Mouse (Mus musculus): Measurements from ENCODE around the gene Mdk. TPM values are rescaled to one million over a fixed set of nuclear protein-coding genes. Genes with fewer than 3 reads are reported as not detected.

Mdk gene
- polyA plus RNA-seq, 1 experiment from 2014 or later: 313 TPM

GRCm38 (mm10) chr2:91939303-91939935, 7.3 kb upstream of the Mdk start:
- no peaks in the 10 kb centered on the region for H3K27me3 ChIP-seq
- no peak overlapping the region for H3K4me2 ChIP-seq
- no peaks in the 10 kb centered on the region for H3K9me3 ChIP-seq
- peaks cover 6% of the 10 kb centered on the region; the same call in 1 of the 2 replicates for H3K4me1 ChIP-seq (replicated peaks)
- peaks cover 69% of the 10 kb centered on the region for H3K36me3 ChIP-seq
- 87% methylated on average over 15 of the region's 15 CpGs for WGBS
- H3K4me3 ChIP-seq: no peak overlapping the region
- H3K27ac ChIP-seq: no peak overlapping the region
- ATAC-seq (ENCODE audit: low FRiP score): no peak
- H3K9ac ChIP-seq: no peak overlapping the region; the same call in 1 of the 2 replicates

DNA sequence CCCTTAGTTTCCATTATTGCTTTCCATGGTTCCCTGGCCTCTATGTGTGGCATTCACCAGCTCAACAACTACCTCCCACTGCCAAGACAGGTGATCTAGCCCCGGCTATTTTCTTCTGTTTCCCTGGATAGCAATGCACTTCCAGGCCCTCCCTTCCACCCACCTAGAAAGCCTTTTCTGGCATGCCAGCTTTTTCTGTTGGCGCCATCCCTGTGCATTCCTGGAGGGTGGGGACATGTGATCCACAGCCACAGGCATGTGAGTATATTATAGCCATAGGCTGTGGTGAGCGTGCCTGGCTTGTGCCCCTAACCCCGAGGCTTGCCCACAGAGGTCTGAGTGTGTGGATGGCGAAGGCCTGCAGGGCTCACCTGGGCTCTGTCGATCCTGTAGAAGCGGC, 4.1 kb upstream of the Mdk start:
- H3K36me3 ChIP-seq: peaks cover 78% of the 10 kb centered on the region
- no peaks in the 10 kb centered on the region for H3K27me3 ChIP-seq
- H3K9me3 ChIP-seq: no peaks in the 10 kb centered on the region
- H3K4me2 ChIP-seq: no peak overlapping the region
- no peak overlapping the region for H3K27ac ChIP-seq
- H3K4me3 ChIP-seq: no peak overlapping the region
- peaks cover 35% of the 10 kb centered on the region for H3K4me1 ChIP-seq (replicated peaks)
- 0 out of 2 replicates have a peak overlapping the region, but pooled peaks have one; percentile 19 for H3K9ac ChIP-seq
- ATAC-seq (ENCODE audit: low FRiP score): no peak
- 87% methylated on average over 7 of the region's 7 CpGs for WGBS

DNA sequence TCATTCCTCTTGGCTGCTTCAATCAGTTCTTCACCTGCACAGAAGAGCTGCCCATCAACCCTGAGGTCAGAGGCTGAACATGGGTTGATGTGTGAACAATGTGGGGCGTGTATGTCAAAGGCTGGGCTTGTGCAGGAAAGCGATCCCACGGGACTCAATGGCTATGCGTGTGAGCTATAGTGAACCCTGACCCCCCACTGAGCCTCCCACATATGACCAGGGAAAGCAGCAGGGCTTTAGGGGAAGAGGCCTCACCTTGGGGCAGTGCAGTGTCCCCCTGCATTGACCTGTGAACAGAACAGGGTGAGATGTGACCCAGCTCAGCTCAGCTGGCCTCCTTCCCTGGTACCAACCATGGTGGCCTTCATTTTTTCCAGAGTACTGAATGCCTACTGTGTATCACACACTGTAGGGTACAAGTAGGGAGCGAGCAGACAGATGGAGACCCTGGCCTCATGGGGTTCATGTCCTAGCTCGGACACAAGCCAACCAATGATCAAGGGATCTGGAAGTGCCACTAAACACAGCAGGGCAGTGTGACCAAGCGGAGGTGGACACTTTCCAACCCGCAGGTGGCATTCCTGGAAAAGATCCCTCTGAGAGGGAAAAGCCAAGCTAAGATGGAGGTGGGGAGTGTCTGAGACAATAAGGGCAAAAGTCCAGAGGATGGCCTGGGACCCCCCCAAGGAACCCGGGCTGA, 2.9 kb upstream of the Mdk start:
- Histone ChIP-seq H3K27me3 (no peaks in the 10 kb centered on the region), H3K9me3 (no peaks in the 10 kb centered on the region), H3K36me3 (peaks cover 69% of the 10 kb centered on the region), H3K27ac (no peak overlapping the region), H3K4me1 (replicated peaks) (peaks cover 47% of the 10 kb centered on the region), H3K4me2 (no peak overlapping the region), H3K9ac (peak overlapping the region; percentile 13; the same call in 1 of the 2 replicates), H3K4me3 (no peak overlapping the region)
- ATAC-seq (ENCODE audit: low FRiP score): no peak
- 86% methylated on average over 9 of the region's 9 CpGs for WGBS

DNA sequence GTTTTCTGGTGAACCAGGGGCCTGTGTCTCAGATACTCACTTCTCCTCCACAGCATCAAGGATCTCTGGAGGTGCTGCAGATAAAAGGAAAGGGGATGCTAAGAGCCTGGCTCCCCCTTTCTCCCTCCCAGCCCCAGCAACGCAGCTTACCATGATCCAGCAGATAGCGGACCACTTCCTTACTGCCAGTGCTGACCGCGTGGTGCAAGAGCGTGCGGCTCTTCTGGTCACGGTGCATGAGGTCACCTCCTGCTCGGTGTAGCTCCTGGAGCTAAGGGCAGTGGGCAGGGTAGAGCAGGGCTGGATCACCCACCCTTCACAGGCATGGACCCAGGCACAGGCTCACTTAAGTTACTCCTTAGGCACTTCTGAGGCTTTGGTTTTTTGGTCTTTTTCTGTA, 1.9 kb upstream of the Mdk start:
- Histone ChIP-seq H3K27ac (no peak overlapping the region), H3K9ac (no peak overlapping the region), H3K27me3 (0 out of 2 replicates have a peak, but pooled peaks cover 1% of the 10 kb centered on the region), H3K4me1 (replicated peaks) (peaks cover 55% of the 10 kb centered on the region), H3K4me2 (no peak overlapping the region), H3K4me3 (no peak overlapping the region), H3K9me3 (no peaks in the 10 kb centered on the region), H3K36me3 (peaks cover 60% of the 10 kb centered on the region)
- ATAC-seq (ENCODE audit: low FRiP score): no peak
- 48% methylated on average over 8 of the region's 8 CpGs for WGBS

DNA sequence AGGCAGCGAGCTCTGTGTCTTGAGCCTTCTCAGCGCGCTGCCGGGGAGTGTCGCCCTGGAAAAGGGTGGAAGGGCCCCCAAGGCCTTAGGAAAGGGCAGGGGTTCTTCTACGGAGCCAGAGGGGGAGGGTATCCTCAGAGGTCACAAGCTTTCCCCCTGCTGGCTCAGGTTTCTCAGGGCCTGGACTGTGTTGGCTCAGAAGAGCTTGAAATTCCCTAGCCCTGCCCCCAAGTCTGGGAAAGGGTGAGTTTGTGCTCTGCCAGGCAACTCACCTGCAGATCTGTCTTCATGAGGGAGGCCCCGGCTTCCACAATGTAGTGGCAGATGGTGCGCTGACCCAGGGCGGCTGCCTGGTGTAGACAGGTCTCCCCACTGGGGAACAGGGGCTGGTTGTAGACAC, 1.4 kb upstream of the Mdk start:
- H3K27ac ChIP-seq: no peak overlapping the region

GRCm38 (mm10) chr2:91932737-91933350, 747 bp upstream of the Mdk start:
- H3K36me3 ChIP-seq: peaks cover 48% of the 10 kb centered on the region
- peak overlapping the region; percentile 87; the same call in 1 of the 2 replicates for H3K9ac ChIP-seq
- ATAC-seq (ENCODE audit: low FRiP score): no peak
- H3K27me3 ChIP-seq: 0 out of 2 replicates have a peak, but pooled peaks cover 7% of the 10 kb centered on the region
- peak overlapping the region; percentile 79 for H3K4me2 ChIP-seq
- no peak overlapping the region for H3K4me3 ChIP-seq
- peaks cover 59% of the 10 kb centered on the region for H3K4me1 ChIP-seq (replicated peaks)
- no peak overlapping the region for H3K27ac ChIP-seq
- no peaks in the 10 kb centered on the region for H3K9me3 ChIP-seq
- WGBS: 17% methylated on average over 6 of the region's 6 CpGs

More for the DNA sequence above, 1.4 kb upstream of the Mdk start:
- no peaks in the 10 kb centered on the region for H3K9me3 ChIP-seq
- H3K4me2 ChIP-seq: no peak overlapping the region
- ATAC-seq (ENCODE audit: low FRiP score): no peak
- no peak overlapping the region for H3K4me3 ChIP-seq
- peaks cover 54% of the 10 kb centered on the region for H3K36me3 ChIP-seq
- H3K9ac ChIP-seq: no peak overlapping the region
- 0 out of 2 replicates have a peak, but pooled peaks cover 7% of the 10 kb centered on the region for H3K27me3 ChIP-seq
- 32% methylated on average over 9 of the region's 9 CpGs for WGBS
- peaks cover 59% of the 10 kb centered on the region for H3K4me1 ChIP-seq (replicated peaks)

GRCm38 (mm10) chr2:91931328-91932159, 553 bp downstream of the Mdk start:
- Histone ChIP-seq H3K27me3 (0 out of 2 replicates have a peak, but pooled peaks cover 15% of the 10 kb centered on the region), H3K36me3 (peaks cover 35% of the 10 kb centered on the region), H3K9me3 (no peaks in the 10 kb centered on the region), H3K4me3 (peak overlapping the region; percentile 66), H3K9ac (peak overlapping the region; percentile 87), H3K27ac (peak overlapping the region; percentile 90), H3K4me1 (replicated peaks) (peaks cover 54% of the 10 kb centered on the region), H3K4me2 (peak overlapping the region; percentile 79)
- 2% methylated on average over 45 of the region's 50 CpGs for WGBS
- ATAC-seq (ENCODE audit: low FRiP score): peak; percentile 67

GRCm38 (mm10) chr2:91930761-91931291, 1.3 kb downstream of the Mdk start:
- no peak; the same call in 1 of the 2 replicates for ATAC-seq (ENCODE audit: low FRiP score)
- peak overlapping the region; percentile 66 for H3K4me3 ChIP-seq
- H3K36me3 ChIP-seq: peaks cover 28% of the 10 kb centered on the region
- no peaks in the 10 kb centered on the region for H3K9me3 ChIP-seq
- H3K27me3 ChIP-seq: 0 out of 2 replicates have a peak, but pooled peaks cover 15% of the 10 kb centered on the region
- peak overlapping the region; percentile 90 for H3K27ac ChIP-seq
- H3K4me2 ChIP-seq: peak overlapping the region; percentile 79
- H3K9ac ChIP-seq: peak overlapping the region; percentile 87
- under 1% methylated on average over 23 of the region's 23 CpGs for WGBS
- H3K4me1 ChIP-seq (replicated peaks): peaks cover 54% of the 10 kb centered on the region

GRCm38 (mm10) chr2:91929936-91930335, 2.2 kb downstream of the Mdk start:
- WGBS: 7% methylated on average over 12 of the region's 12 CpGs
- H3K4me1 ChIP-seq (replicated peaks): peaks cover 54% of the 10 kb centered on the region
- ATAC-seq (ENCODE audit: low FRiP score): no peak
- peak overlapping the region; percentile 79 for H3K4me2 ChIP-seq
- H3K27ac ChIP-seq: 0 out of 2 replicates have a peak overlapping the region, but pooled peaks have one; percentile 3
- H3K36me3 ChIP-seq: peaks cover 19% of the 10 kb centered on the region
- H3K27me3 ChIP-seq: peaks cover 21% of the 10 kb centered on the region
- no peaks in the 10 kb centered on the region for H3K9me3 ChIP-seq
- peak overlapping the region; percentile 87; the same call in 1 of the 2 replicates for H3K9ac ChIP-seq
- H3K4me3 ChIP-seq: peak overlapping the region; percentile 66

GRCm38 (mm10) chr2:91929455-91929854, 2.6 kb downstream of the Mdk start:
- Histone ChIP-seq H3K27ac (0 out of 2 replicates have a peak overlapping the region, but pooled peaks have one; percentile 3), H3K4me1 (replicated peaks) (peaks cover 54% of the 10 kb centered on the region), H3K9me3 (no peaks in the 10 kb centered on the region), H3K4me3 (peak overlapping the region; percentile 66), H3K36me3 (peaks cover 14% of the 10 kb centered on the region), H3K9ac (no peak overlapping the region), H3K27me3 (peaks cover 26% of the 10 kb centered on the region), H3K4me2 (peak overlapping the region; percentile 79)
- WGBS: 55% methylated on average over 3 of the region's 3 CpGs
- ATAC-seq (ENCODE audit: low FRiP score): no peak

DNA sequence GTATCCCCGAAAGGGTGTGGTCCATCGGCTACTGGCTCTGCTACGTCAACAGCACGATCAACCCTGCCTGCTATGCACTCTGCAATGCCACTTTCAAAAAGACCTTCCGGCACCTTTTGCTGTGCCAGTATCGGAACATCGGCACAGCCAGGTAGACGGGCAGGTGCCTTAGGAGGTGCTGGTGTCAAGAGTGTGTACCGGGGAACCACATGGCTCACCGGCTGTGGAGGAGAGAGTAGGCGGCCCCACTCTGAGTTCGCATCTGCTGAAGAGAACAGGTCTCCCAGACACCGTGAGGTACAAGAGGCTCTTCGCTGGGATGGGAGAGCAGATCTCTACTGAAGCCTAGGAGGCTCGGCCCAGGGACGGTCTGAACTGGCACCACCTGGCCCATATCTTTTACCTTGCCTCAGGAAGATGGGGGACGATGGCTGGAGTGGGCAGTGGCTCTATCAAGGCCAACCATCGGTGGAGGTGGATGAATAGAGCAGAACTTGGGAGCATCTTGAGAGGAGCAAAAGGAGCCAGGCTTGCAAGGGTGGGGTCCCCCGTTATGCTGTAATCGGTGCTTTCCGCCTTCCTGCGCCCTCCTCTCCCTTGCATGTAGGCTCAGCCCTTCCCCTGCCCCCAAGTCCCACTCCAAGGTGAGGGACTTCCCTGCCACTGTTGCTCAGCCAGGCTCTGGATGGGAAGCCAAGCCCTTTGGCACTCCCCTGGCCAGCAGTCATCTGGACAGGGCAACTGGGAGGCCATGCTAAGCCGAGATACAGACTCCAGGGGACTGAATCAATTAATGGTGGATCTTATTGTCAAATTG, 3.4 kb downstream of the Mdk start:
- 76% methylated on average over 23 of the region's 23 CpGs for WGBS
- Histone ChIP-seq H3K4me1 (replicated peaks) (peaks cover 51% of the 10 kb centered on the region), H3K9ac (0 out of 2 replicates have a peak overlapping the region, but pooled peaks have one; percentile 13), H3K4me3 (no peak overlapping the region), H3K27me3 (peaks cover 33% of the 10 kb centered on the region), H3K36me3 (0 out of 2 replicates have a peak, but pooled peaks cover 7% of the 10 kb centered on the region), H3K27ac (no peak overlapping the region), H3K9me3 (no peaks in the 10 kb centered on the region), H3K4me2 (no peak overlapping the region)
- ATAC-seq (ENCODE audit: low FRiP score): no peak

Measured in hindbrain, embryonic 13.5 days (tissue).